Mouse (Mus musculus): ENCODE results near the gene Gm813. TPM values are rescaled to one million over a fixed set of nuclear protein-coding genes. Genes with fewer than 3 reads are reported as not detected.

Gm813 gene
- polyA plus RNA-seq, 1 experiment = not detected

DNA sequence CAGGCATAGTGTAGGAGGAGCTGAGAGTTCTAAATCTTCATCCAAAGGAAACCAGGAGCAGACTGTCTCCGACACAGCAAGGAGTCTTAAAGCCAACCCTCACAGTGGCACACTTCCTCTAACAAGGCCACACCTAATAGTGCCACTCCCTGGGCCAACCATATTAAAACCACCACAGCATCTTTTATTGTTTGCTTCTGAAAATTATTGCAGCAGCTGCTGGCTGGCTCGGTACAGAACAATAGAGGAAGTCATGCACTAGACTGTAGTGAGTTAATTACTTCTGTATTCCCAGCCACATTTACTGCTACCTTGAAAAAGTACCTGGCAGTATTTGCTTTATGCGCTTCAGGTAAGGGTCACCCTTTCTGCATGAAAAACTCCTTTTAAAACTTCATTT is 3.8 kb downstream of the Gm813 start:
- Histone ChIP-seq H3K9me3 (no peaks in the 10 kb centered on the region), H3K36me3 (replicated peaks; ENCODE audit: low read length) (no peaks in the 10 kb centered on the region), H3K4me1 (peaks cover 46% of the 10 kb centered on the region), H3K27me3 (replicated peaks) (no peaks in the 10 kb centered on the region), H3K4me3 (replicated peaks) (no peak overlapping the region)
- TF ChIP-seq GATA1 (IDR thresholded peaks at IDR 0.05; ENCODE audit: borderline replicate concordance, low read length) = no peak
- TF ChIP-seq FLI1 (IDR thresholded peaks at IDR 0.05; ENCODE audit: low read length) = no peak

DNA sequence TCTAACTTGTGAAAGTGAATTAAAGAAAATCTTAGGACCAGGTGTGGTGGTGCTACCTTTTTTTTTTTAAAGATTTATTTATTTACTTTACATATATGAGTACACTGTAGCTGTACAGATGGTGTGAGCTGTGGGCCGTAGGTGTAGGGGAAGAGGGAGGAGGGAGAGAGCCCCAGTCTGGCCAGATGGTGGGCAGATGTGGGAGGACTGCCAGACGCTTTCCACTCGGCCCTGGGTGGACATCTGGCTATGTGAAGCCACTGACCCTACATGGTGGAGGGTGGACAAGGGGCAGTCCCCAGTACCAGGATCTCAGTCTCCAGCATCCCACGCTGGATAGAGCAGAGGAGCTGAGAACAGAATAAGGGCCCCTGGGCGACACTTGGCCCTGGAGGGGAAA is 9.7 kb downstream of the Gm813 start:
- Histone ChIP-seq H3K9me3 (no peaks in the 10 kb centered on the region), H3K4me1 (peaks cover 74% of the 10 kb centered on the region), H3K4me3 (replicated peaks) (peak overlapping the region; percentile 74), H3K27me3 (replicated peaks) (no peaks in the 10 kb centered on the region), H3K36me3 (replicated peaks; ENCODE audit: low read length) (no peaks in the 10 kb centered on the region)
- no peak for TF ChIP-seq FLI1 (IDR thresholded peaks at IDR 0.05; ENCODE audit: low read length)
- TF ChIP-seq GATA1 (IDR thresholded peaks at IDR 0.05; ENCODE audit: borderline replicate concordance, low read length) = no peak

DNA sequence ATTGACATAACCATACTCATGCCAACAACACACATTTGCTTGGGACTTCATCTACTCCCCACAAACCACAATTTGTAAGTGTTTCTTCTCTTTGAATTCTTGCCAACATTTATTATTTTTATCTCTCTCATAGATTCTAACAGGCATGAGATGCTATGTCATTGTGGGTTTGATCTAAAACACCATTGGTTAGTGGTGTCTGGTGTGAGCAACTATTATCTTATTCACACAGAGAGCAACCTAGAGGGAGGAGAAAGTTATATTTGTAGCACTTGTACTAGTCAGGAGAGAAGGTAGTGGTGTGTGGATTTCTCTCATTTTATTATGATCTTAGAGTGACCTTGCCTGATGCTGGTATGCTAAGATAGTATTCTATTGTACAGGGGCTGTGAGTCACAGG is 12.1 kb downstream of the Gm813 start:
- no peaks in the 10 kb centered on the region for H3K9me3 ChIP-seq
- no peak overlapping the region for H3K4me3 ChIP-seq (replicated peaks)
- no peaks in the 10 kb centered on the region for H3K27me3 ChIP-seq (replicated peaks)
- peaks cover 75% of the 10 kb centered on the region for H3K4me1 ChIP-seq
- peaks cover 2% of the 10 kb centered on the region for H3K36me3 ChIP-seq (replicated peaks; ENCODE audit: low read length)
- TF ChIP-seq FLI1 (IDR thresholded peaks at IDR 0.05; ENCODE audit: low read length) (no peak), GATA1 (IDR thresholded peaks at IDR 0.05; ENCODE audit: borderline replicate concordance, low read length) (no peak)

DNA sequence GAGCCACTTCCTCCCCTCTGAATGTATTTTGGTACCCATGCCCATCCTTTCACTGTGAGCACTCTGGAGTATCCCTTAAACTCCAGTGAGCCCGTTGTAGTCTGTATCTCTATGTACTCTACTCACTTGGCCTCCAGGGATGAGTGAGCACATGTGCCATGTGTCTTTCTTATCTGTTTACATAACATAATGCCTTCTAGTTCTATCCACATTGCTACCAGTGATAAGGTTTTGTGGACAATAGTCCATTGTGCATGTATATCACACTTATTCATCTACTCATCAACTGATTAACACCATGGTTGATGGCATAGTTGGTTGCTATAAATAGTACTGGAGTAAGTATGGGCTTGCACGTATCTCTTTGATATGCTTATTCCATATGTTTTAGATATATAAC is 12.9 kb downstream of the Gm813 start:
- TF ChIP-seq FLI1 (IDR thresholded peaks at IDR 0.05; ENCODE audit: low read length) = no peak
- no peak for TF ChIP-seq GATA1 (IDR thresholded peaks at IDR 0.05; ENCODE audit: borderline replicate concordance, low read length)
- Histone ChIP-seq H3K4me3 (replicated peaks) (no peak overlapping the region), H3K4me1 (peaks cover 78% of the 10 kb centered on the region), H3K27me3 (replicated peaks) (no peaks in the 10 kb centered on the region), H3K9me3 (no peaks in the 10 kb centered on the region), H3K36me3 (replicated peaks; ENCODE audit: low read length) (peaks cover 2% of the 10 kb centered on the region)

DNA sequence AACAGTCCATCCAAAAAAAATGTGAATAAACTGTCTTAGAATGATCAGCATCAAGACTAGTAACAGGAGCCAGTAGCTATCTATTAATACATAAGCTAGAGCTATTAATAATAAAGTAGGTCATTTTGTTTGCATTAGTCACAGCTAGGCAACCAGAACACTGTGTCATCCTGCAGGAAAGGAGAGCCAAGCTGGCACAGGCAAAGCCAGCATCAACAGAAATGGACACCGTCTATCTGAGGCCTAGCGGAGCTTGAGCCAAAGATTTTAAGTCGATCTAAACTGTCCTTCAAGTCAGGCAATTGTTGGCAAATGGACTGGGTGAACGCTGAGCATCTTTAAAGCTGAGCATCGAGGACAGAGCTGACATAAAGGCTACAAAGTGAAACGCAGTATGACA is 15.9 kb downstream of the Gm813 start:
- H3K4me3 ChIP-seq (replicated peaks) = no peak overlapping the region
- H3K4me1 ChIP-seq = peaks cover 52% of the 10 kb centered on the region
- no peaks in the 10 kb centered on the region for H3K9me3 ChIP-seq
- TF ChIP-seq FLI1 (IDR thresholded peaks at IDR 0.05; ENCODE audit: low read length) = no peak
- no peak for TF ChIP-seq GATA1 (IDR thresholded peaks at IDR 0.05; ENCODE audit: borderline replicate concordance, low read length)
- no peaks in the 10 kb centered on the region for H3K27me3 ChIP-seq (replicated peaks)
- H3K36me3 ChIP-seq (replicated peaks; ENCODE audit: low read length) = peaks cover 2% of the 10 kb centered on the region

DNA sequence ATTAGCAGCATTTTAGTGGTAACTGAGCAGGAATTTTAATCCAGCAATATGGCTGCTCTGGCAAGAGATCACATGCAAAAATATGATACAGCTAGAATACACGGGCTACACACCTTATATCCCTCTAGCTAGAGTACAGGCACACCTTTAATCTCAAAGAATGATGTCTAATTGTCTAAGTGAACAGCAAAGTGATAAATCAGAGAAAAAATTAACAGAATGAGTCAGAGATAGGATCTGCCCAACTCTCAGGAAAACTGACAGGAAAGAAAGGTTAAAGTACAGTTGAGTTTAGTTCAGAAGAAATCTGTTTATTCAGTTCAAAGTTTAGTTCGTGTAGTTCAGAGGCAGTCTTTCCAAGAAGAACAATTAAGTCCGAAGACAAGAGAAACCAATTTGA is 25.5 kb downstream of the Gm813 start:
- Histone ChIP-seq H3K27me3 (replicated peaks) (no peaks in the 10 kb centered on the region), H3K4me3 (replicated peaks) (no peak overlapping the region)
- TF ChIP-seq FLI1 (IDR thresholded peaks at IDR 0.05; ENCODE audit: low read length) (no peak), GATA1 (IDR thresholded peaks at IDR 0.05; ENCODE audit: borderline replicate concordance, low read length) (no peak)

DNA sequence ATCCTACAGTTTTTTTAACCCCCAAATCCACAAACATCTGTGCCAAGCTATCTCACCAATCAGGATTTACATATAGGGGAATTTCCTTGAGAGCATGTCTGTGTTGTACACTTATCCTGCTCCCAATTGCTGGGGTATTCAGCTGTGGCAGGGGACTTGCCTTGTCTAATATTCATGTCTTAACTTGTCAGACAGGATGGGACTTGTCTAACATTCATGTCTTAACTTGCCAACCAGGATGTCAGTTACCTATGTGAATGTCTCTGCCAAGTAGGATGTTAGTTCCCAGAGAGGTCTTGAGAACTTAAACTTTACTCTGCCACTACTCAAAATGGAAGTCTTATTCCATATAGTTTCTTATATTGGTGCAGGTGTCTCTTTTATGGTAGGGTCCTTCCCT is 27.3 kb downstream of the Gm813 start:
- Histone ChIP-seq H3K27me3 (replicated peaks) (no peaks in the 10 kb centered on the region), H3K4me1 (peaks cover 2% of the 10 kb centered on the region; the same call in 1 of the 2 replicates), H3K36me3 (replicated peaks; ENCODE audit: low read length) (no peaks in the 10 kb centered on the region), H3K4me3 (replicated peaks) (no peak overlapping the region), H3K9me3 (no peaks in the 10 kb centered on the region)
- no peak for TF ChIP-seq GATA1 (IDR thresholded peaks at IDR 0.05; ENCODE audit: borderline replicate concordance, low read length)

More for the DNA sequence above, 25.5 kb downstream of the Gm813 start:
- Histone ChIP-seq H3K36me3 (replicated peaks; ENCODE audit: low read length) (no peaks in the 10 kb centered on the region), H3K9me3 (no peaks in the 10 kb centered on the region), H3K4me1 (peaks cover 2% of the 10 kb centered on the region; the same call in 1 of the 2 replicates)

DNA sequence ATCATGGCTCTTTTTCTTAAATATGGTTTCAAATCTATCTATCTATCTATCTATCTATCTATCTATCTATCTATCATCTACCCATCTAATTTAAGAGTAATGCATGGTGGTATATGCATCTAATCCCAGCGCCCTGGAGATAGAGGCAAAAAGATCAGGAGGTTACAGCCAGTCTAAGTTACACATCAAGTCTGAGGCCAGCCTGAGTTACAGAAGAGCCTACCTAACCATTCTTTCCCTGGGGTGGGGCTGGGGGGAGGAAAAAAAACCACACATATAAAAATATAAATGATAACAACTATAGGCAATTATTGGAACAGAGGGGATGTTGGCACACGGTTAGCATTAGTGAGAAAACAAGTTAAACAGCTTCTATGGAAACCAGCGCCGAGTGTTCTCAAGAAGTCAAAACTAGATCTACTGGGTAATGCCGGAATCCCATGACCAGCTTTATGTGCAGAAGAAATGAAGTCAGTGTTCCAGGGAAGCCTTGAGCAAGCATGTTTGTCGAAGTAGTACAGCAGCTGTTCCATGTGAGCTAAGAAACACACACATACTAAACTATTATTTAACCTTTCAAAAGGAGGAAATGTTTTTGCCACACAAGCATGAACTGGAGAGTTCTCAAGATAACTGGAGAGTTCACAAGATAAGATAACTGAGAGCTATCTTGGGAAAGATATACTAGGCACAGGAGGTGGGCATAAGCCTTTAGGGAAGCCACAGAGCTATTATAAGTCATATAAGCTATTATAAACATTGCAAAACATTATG is 42.6 kb downstream of the Gm813 start:
- H3K9me3 ChIP-seq = no peaks in the 10 kb centered on the region
- no peak overlapping the region for H3K4me3 ChIP-seq (replicated peaks)
- H3K27me3 ChIP-seq (replicated peaks) = no peaks in the 10 kb centered on the region
- TF ChIP-seq GATA1 (IDR thresholded peaks at IDR 0.05; ENCODE audit: borderline replicate concordance, low read length) (no peak), FLI1 (IDR thresholded peaks at IDR 0.05; ENCODE audit: low read length) (no peak)
- no peaks in the 10 kb centered on the region for H3K36me3 ChIP-seq (replicated peaks; ENCODE audit: low read length)
- peaks cover 8% of the 10 kb centered on the region; the same call in 1 of the 2 replicates for H3K4me1 ChIP-seq

DNA sequence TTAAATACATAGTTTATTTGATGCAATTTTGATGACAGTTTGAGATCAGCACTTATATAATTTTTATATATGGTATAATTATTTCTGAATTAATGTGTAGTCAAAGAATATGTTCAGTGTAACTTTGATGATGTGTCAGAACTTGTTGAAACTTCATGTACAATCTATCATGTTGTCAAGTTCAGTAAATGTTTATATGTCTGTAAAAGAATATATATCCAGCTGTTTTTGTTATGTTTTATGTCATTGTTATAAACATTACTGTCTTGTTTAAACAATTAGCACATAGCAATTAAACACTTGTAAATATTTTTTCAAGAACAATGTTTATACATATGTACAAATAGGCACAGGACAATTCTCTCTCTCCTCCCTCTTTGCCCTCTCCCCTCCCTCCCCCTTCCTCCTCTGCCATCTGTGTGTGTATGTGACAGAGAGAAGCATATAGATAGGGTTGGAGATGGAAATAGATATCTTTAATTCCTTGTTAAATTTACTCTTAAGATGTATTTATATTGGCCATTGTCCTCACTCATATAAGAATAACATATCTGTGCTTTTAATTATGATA is 46.0 kb downstream of the Gm813 start:
- H3K4me1 ChIP-seq = peaks cover 8% of the 10 kb centered on the region; the same call in 1 of the 2 replicates
- H3K27me3 ChIP-seq (replicated peaks) = no peaks in the 10 kb centered on the region
- H3K9me3 ChIP-seq = no peaks in the 10 kb centered on the region
- no peak overlapping the region for H3K4me3 ChIP-seq (replicated peaks)
- no peaks in the 10 kb centered on the region for H3K36me3 ChIP-seq (replicated peaks; ENCODE audit: low read length)
- TF ChIP-seq FLI1 (IDR thresholded peaks at IDR 0.05; ENCODE audit: low read length) (no peak), GATA1 (IDR thresholded peaks at IDR 0.05; ENCODE audit: borderline replicate concordance, low read length) (no peak)

Other genes with a start within 250 kb of the Gm813 start
- gene Dcbld2, start 208.5 kb downstream of the Gm813 start, polyA plus RNA-seq (2012; ENCODE audit: insufficient read depth, low replicate concordance) = 0.78 and 1.2 TPM in 2 replicates
- 157 and 159 TPM in 2 replicates for gene St3gal6, start 92.7 kb downstream of the Gm813 start, polyA plus RNA-seq (2012; ENCODE audit: insufficient read depth, low replicate concordance)
- gene E330017A01Rik, start 21.8 kb upstream of the Gm813 start, polyA plus RNA-seq (2012; ENCODE audit: insufficient read depth, low replicate concordance) = not detected in 2 replicates
- 3.4 and 14.3 TPM in 2 replicates for gene Cpox, start 53.3 kb upstream of the Gm813 start, polyA plus RNA-seq (2012; ENCODE audit: insufficient read depth, low replicate concordance)
- gene Gpr15, start 102.1 kb upstream of the Gm813 start, polyA plus RNA-seq (2012; ENCODE audit: insufficient read depth, low replicate concordance) = not detected in 2 replicates
- gene Cldnd1, start 110.9 kb upstream of the Gm813 start, polyA plus RNA-seq (2012; ENCODE audit: insufficient read depth, low replicate concordance) = 1.00 and 2.3 TPM in 2 replicates
- gene Olfr172, start 146.2 kb upstream of the Gm813 start, polyA plus RNA-seq (2012; ENCODE audit: insufficient read depth, low replicate concordance) = 1.3 TPM in 1 of 2 replicates, not detected in the other
- not detected in 2 replicates for gene Olfr173, start 183.3 kb upstream of the Gm813 start, polyA plus RNA-seq (2012; ENCODE audit: insufficient read depth, low replicate concordance)
- gene Olfr175-ps1, start 209.8 kb upstream of the Gm813 start, polyA plus RNA-seq (2012; ENCODE audit: insufficient read depth, low replicate concordance) = not detected in 2 replicates

All from megakaryocyte, embryonic 14.5 days (primary cell).